In the genomic region with DNA sequence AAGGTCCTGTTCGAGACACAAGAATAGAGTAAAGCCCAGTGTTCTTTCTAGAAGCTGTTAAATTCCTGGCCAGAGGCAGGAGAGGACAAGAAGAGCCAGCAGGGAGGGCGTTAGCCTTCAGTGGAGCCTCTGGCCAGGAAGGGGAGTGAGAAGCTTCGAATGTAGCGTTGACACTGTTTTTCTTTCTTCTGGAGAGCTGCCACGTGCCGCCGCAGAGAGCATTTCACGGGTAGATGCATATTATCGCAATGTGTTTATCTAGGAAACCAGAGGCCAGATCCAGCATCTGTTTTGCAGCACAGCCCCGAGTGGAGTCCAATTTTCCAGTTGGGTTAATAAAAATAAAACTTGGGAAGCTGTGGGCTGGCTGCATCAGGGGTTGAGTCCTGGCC, we compare ENCODE assay signal across 11 mouse cellular contexts.
DNase-seq lines count a peak whose midpoint lies in the region; ATAC-seq and TF ChIP-seq lines count a peak whose summit lies in the region.
"Had no signal": no experiment of that assay in that cellular context is flagged by ENCODE, and none has a peak within 500 bp of the region (broad histone marks: within the 10 kb centered on the region; RNA-seq: fewer than 3 reads in every experiment).

No protein-coding gene starts in this region.

- no peak overlapping the region for H3K4me2 ChIP-seq in kidney, embryonic 14.5 days (replicated peaks; ENCODE audit: low read depth, low read length)
- H3K4me2 ChIP-seq in lung, postnatal 0 days (replicated peaks; ENCODE audit: low read depth, low read length), result no peak overlapping the region
- H3K4me2 ChIP-seq: embryonic facial prominence, embryonic 12.5 days; hindbrain, embryonic 12.5 days had no signal

- H3K36me3 ChIP-seq in kidney, embryonic 14.5 days (ENCODE audit: control insufficient read depth, insufficient read depth, low read length), result no peaks in the 10 kb centered on the region
- no peaks in the 10 kb centered on the region for H3K36me3 ChIP-seq in lung, postnatal 0 days (ENCODE audit: insufficient read depth, low read length)
- H3K36me3 ChIP-seq: embryonic facial prominence, embryonic 12.5 days; hindbrain, embryonic 12.5 days had no signal

- H3K27me3 ChIP-seq in kidney, embryonic 14.5 days (ENCODE audit: control insufficient read depth, insufficient read depth, low read length), result no peaks in the 10 kb centered on the region
- no peaks in the 10 kb centered on the region for H3K27me3 ChIP-seq in lung, postnatal 0 days (replicated peaks; ENCODE audit: insufficient read depth, low read length)
- H3K27me3 ChIP-seq: embryonic facial prominence, embryonic 12.5 days had no signal

- no peak overlapping the region for H3K9ac ChIP-seq in kidney, embryonic 14.5 days (ENCODE audit: low read depth, low read length)
- no peak overlapping the region for H3K9ac ChIP-seq in lung, postnatal 0 days (replicated peaks; ENCODE audit: low read depth)
- H3K9ac ChIP-seq: embryonic facial prominence, embryonic 12.5 days; hindbrain, embryonic 12.5 days had no signal

- no peak for DNase-seq in kidney, adult 9 months
- peak; percentile 95 for DNase-seq in NIH3T3 (ENCODE audit: low read depth)
- DNase-seq in gastrocnemius, postnatal 36 days, result peak; percentile 74 to 77
- peak; percentile 80 for DNase-seq in lung, postnatal 0 days (ENCODE audit: low spot score)
- DNase-seq in embryo, embryonic 9.5 days (ENCODE audit: extremely low spot score), result no peak
- no peak for DNase-seq in right cerebral cortex, postnatal 4 days
- DNase-seq: adrenal gland, postnatal 25 days had no signal

- peak; percentile 52; the same call in 1 of the 2 replicates for ATAC-seq in kidney, embryonic 14.5 days (ENCODE audit: low FRiP score, low TSS enrichment)
- peak; percentile 51 for ATAC-seq in lung, postnatal 0 days
- ATAC-seq in megakaryocyte progenitor cell, adult 5-6 weeks (replicated peaks; ENCODE audit: poor library complexity), result no peak

- peak overlapping the region; percentile 4; the same call in 1 of the 2 replicates for H3K27ac ChIP-seq in kidney, embryonic 14.5 days (ENCODE audit: low read depth, low read length)
- H3K27ac ChIP-seq in lung, postnatal 0 days (ENCODE audit: low read length), result peak overlapping the region; percentile 55
- H3K27ac ChIP-seq: embryonic facial prominence, embryonic 12.5 days; hindbrain, embryonic 12.5 days had no signal

- no peak overlapping the region for H3K4me3 ChIP-seq in kidney, embryonic 14.5 days (ENCODE audit: low read length)
- no peak overlapping the region for H3K4me3 ChIP-seq in lung, postnatal 0 days (ENCODE audit: low read depth, low read length)
- H3K4me3 ChIP-seq: embryonic facial prominence, embryonic 12.5 days; hindbrain, embryonic 12.5 days had no signal

- no peak for TF ChIP-seq CTCF in lung, postnatal 0 days (IDR thresholded peaks at IDR 0.05)

- 0 out of 2 replicates have a peak, but pooled peaks have one; percentile 12 for TF ChIP-seq EP300 in lung, postnatal 0 days (IDR thresholded peaks at IDR 0.05)

- H3K4me1 ChIP-seq in kidney, embryonic 14.5 days (ENCODE audit: control insufficient read depth, insufficient read depth, low read length), result peaks cover 9% of the 10 kb centered on the region
- H3K4me1 ChIP-seq in lung, postnatal 0 days (ENCODE audit: insufficient read depth, low read depth, low read length), result no peaks in the 10 kb centered on the region
- H3K4me1 ChIP-seq: embryonic facial prominence, embryonic 12.5 days; hindbrain, embryonic 12.5 days had no signal

- 29% methylated on average over 10 of the region's 10 CpGs for WGBS in kidney, embryonic 14.5 days
- WGBS in lung, postnatal 0 days, result 34% methylated on average over 10 of the region's 10 CpGs

- peaks cover 6% of the 10 kb centered on the region for H3K9me3 ChIP-seq in kidney, embryonic 14.5 days (ENCODE audit: control insufficient read depth, low read length)
- no peaks in the 10 kb centered on the region for H3K9me3 ChIP-seq in lung, postnatal 0 days (ENCODE audit: low read length)
- H3K9me3 ChIP-seq: embryonic facial prominence, embryonic 12.5 days had no signal

- intact Hi-C loops in gastrocnemius, postnatal 36 days (cut with DNase I), result no loop called here

Comparison
In these comparisons a context has a peak if more than half of its experiments do, and no peak if none do; other contexts are left out.
1. DNase-seq: peak in NIH3T3 (single experiment), gastrocnemius, postnatal 36 days (2 of 2) and lung, postnatal 0 days (single experiment); none in kidney, adult 9 months (single experiment), embryo, embryonic 9.5 days (single experiment) and right cerebral cortex, postnatal 4 days (single experiment).